Mouse (Mus musculus) urinary bladder, postnatal 4 days (tissue): ENCODE results near the gene Ascc3.
A peak's percentile ranks its signal among the peaks of the same experiment; 100 is the strongest.

Source experiments
- DNase-seq, 2 experiments: peaks; one replicate each; pipeline ENCODE4 v3.0.0; 2021 to 2022; ENCODE audit warnings: low spot score in 2 of 2

The Ascc3 gene

DNA sequence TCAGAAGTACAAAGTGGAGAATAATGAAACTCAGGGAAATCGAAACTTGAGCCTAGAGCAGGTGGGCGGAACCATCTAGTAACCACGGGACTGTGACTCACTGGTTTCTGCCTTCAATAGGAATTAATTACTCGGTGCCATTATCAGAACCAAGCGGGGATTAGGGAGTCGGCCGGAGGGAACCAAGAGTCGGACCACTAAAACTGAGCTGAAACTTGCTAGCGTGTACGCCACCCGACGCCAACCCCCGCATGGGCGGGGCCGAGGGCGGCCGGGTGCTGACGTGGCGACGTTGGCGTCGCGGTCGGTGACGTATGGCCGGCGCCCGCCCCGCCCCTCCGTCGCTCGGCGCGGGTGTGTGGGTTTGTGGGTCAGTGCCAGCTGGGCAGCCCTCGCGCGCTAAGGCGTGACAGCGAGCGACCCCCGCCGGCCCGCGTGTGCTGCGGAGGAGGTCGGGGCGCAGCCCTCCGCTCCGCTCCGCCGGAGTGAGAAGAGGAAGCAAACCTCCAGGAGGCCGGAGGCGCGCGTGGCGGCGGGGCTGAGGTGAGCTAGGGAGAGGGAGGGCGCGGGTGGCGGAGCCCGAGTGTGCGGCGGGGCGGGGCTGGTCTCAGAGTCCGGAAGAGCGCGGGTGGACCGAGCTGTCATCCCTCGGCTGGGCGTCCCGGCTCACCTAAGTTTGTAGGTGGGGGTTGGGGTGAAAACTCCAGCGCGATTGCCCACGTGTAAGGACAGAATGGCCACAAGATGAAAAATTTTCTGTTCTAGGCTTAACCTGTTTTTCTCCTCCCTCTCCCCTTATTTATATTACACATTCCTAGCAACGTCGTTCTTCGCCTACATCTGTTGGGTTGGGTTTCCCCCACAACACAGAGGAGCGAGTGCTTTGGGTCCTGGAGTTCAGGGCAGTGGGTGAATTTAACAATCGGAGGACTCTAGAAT lies at the start of gene Ascc3:
Gene Ascc3 (plus strand): TSS at position 315 of the 939 bp plus-strand sequence.
- DNase-seq, result peak; percentile 90

DNA sequence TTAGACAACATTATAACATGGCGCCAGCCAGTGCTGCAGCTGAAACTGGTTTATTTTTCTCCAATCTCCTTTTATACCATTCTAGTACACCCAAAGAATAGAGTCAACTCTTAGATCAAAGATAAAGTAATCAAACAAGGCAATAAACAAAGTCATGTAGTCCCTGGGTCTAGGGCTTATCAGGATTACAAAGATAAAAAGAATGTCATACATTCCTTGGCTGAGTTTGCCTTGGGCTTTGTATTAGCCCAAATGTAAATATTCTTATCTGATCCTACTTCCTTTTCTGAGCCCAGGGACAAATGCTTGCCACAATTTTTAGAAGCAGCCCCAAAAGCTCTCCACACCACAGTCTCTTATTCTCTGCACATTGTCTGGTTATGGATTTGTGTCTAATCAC lies 7.7 kb upstream of the Ascc3 start:
- no peak for DNase-seq

GRCm38 (mm10) chr10:50586556-50586955 lies 5.9 kb upstream of the Ascc3 start:
- DNase-seq, result no peak

- no peak for DNase-seq
Observed at GRCm38 (mm10) chr10:50593371-50593770, 902 bp downstream of the Ascc3 start.

- DNase-seq, result no peak
Observed at GRCm38 (mm10) chr10:50595340-50595739, 2.9 kb downstream of the Ascc3 start.

- no peak for DNase-seq
Observed at GRCm38 (mm10) chr10:50604919-50605318, 12.4 kb downstream of the Ascc3 start.

DNA sequence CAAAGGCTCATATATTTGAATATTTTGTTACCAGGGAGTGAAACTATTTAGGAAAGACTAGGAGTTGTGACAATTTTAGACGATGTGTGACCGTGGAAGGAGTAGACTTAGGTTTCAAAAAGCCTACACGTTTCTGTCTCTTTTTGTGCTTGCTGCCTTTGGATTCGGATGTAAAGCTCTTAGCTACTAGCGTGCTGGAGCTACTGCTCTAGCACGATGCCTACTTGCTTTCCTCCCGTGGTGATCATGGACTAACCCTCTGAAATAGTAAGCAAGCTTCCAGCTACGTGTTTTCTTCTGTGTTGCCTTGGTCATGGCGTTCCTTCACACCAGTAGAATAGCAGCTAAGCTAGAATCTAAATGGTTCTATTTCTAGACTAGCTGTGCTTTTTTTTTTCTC lies 21.4 kb downstream of the Ascc3 start:
- DNase-seq, result no peak

DNA sequence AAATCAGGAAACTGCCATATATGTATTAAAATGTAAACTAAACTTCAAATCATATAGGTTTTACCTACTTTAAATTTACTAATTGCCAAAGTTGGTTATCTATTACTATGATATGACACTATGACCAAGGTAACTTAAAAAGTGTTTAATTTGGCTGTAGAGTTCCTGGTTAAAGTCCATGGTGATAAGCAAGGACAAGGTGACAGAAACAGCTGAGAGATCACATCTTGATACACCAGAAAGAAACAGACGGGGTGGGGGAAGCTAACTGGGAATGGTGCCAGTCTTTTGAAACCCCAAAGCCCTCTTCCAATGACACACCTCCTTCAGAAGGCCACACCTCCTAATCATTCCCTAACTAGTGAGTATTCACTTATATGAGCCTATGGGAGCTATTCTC lies 33.4 kb downstream of the Ascc3 start:
- DNase-seq, result no peak

DNA sequence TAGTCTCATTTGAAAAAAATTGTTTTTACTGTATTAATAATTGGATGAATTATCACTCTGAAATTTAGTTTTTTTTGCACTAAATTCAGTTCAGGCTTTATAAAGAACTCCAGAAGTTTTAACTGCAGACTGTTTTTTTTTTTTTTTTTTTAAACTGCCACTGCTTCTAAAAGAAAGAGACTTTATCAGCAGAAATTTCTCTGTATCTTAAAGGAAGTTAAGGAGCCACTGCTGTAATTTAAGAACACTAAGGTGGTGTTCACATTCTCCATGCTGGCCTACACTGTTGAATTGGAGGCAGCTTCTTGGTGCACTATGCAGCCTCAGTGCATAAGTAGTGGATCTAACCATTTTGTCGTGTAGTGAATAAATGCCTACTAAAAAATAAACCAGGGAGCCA lies 47.1 kb downstream of the Ascc3 start:
- DNase-seq, result no peak

DNA sequence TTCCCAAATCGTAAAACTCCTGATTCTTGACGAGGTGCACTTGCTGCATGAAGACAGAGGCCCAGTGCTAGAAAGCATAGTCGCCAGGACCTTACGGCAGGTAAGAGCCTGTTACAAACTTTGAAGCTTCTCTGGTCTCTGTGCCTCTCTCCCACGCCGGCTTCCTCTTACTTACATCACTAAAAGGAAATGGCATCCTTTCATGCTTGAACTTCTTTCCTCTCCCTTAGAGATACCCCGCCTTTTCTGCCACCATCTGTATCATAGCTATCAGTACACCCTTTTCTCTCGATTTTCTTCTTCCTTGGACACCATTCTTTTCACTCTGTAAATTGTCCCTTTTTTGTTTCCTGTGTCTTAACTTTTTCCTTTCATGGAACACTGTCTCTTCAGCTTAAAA lies 58.1 kb downstream of the Ascc3 start:
- no peak for DNase-seq

DNA sequence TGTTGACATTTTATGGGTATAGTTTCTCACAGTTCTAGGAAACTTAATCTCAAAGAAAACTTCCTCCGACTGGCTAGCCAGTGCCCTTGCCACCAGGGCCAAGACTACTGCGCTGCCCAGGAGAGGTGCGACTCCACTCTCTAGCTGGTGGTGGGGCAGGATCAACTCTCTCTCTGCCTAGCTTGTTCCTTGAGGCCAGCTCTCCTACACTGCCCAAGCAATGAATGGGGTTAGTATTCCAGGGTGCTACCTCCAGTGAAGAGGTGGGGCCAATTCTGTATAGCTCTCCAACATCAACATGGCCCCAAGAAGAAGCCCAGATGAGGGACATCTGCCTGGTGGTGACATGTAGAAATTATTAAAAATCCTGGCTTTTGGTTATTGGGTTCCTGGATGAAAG lies 61.1 kb downstream of the Ascc3 start:
- DNase-seq, result no peak

GRCm38 (mm10) chr10:50657352-50657751 lies 64.9 kb downstream of the Ascc3 start:
- no peak for DNase-seq

GRCm38 (mm10) chr10:50671517-50671916 lies 79.0 kb downstream of the Ascc3 start:
- DNase-seq, result no peak

GRCm38 (mm10) chr10:50690324-50690723 lies 97.9 kb downstream of the Ascc3 start:
- DNase-seq, result no peak

DNA sequence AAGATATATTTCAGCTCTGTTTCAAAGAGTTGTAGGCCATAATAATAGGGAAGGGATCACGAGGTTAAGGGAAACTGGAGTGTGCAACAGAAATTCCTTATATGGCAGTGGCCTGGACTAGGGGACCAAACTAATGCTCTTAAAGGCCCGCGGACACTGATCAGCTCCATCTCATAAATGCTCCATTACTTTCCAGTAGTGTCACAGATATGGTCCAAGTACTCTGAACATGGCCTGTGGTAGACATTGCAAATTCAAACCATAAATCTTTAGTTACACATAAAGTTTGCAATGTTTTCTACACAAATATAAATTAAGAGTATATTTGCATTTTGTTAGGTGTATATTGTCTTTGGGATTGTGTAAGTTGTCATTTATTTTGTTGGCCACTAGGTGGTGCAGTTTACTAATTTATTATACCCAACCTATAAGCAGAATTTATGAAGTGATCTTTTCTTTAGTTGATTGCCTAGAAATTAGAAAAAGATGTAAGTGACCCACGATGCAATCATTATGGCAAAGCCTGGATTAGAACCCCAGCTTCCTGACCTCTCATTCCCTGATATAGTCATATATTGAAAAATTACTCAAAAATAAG lies 106.5 kb downstream of the Ascc3 start:
- DNase-seq, result no peak

DNA sequence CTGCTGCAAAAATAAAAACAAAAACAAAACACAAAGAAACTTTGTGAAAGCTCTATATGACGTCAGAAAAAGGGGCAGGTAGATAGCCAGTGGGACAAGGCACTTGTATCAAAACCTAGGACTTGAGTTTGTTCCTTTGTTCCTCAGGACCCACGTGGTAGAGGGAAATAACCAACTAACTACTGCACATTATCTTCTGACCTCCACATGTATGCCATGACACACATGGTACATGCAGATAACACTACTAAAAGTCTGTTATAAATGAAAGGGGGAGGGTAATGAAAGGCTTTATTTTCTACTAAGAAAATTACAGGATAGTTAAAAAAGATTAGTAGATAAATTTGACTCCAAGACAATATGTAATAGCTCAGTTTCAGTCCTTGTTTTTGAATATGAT lies 109.3 kb downstream of the Ascc3 start:
- DNase-seq, result no peak

DNA sequence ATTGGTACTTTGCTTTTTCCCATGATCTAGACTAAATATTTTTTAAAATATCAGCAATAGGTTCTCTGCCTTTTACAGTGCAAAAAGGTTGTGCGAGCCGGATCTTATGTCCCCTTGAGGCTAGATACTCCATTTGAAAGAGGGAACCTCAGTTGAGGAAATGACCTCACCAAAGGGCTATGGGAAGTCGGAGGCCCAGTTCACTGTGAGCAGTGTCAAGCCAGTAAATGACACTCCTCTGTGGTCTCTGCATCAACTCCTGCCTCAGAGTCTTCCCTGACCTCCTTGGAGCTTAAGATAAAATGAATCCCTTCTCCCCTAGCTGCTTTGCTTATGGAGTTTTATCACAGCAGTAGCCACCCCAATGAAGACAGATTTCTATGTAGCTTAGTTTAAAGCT lies 109.9 kb downstream of the Ascc3 start:
- DNase-seq, result no peak

- DNase-seq, result no peak
Observed at GRCm38 (mm10) chr10:50704202-50704601, 111.7 kb downstream of the Ascc3 start.

DNA sequence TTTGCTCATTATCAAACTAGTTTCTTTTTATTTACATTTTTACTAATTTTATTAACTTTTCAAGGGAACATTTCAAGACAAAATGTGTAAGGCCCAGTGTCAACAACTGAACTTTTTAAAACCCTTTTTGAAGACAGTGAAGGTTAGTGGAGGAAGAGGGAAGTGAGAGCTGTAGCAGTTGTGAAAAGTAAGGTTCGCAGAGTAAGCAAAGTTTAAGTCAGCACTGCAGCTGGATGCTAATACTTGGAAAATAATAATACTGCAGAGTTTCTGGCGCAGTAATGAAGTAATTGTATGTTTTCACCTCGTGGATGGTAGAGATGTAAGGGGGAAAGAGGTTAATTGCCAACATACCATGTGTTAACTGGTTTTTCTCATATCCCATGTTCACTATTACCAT lies 112.4 kb downstream of the Ascc3 start:
- no peak for DNase-seq

GRCm38 (mm10) chr10:50711286-50711685 lies 118.8 kb downstream of the Ascc3 start:
- no peak for DNase-seq

DNA sequence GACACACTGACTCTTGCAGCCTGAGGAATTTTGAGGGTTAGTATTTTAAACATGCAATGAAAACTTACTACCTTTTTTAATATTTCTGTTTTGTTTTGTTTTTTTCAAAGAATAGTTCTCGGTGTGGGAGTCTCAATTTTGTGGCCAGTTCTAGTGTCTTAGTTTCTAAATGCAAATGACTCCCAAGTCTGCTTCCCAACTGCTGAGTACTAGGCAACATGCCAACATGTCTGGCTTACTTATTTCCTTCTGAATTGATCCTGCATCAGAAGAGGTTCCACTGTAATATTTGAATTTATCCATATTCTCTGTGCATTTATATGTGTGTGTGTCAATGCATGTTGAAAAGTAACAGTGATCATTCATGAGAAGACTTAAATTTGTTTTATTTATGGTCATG lies 119.3 kb downstream of the Ascc3 start:
- no peak for DNase-seq

DNA sequence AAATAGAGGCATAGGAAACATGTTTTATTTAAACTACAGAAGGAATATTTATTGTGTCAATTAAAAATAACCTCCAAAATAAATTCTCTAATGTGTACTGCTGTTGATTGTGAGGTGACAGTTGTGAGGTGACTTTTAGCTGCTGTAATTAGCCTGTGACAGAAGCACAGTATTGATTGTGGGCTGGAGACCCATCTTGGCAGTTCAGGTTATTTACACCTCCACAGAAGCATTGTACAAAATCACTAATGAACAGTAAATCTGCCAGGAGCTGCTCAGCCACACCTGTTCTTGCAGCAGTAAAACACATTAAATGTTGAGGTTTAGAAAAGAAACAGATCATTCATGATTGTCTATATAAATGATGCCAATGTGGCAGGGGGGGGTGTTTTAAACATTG lies 141.0 kb downstream of the Ascc3 start:
- no peak for DNase-seq

DNA sequence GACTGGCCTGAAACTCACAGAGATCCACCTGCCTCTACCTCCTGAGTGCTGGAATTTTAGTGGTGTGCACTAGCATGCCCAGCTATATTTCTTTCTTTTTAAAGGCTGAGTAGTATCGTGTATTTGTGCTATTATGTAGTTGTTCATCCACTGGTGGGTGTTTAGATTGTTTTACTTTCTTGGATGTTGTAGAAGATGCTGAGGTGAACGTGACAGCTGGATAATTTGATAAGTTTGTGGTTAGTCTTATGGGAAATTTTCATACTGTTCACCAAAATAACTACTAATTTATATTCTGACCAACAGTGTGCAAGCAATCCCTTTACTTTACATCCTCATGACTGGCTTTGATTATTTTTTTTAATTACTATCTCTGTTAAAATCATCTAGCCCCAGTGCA lies 169.6 kb downstream of the Ascc3 start:
- DNase-seq, result no peak
